Mouse (Mus musculus): ENCODE data around the gene Asic2.

Asic2 gene

GRCm38 (mm10) chr11:81111626-81112025 lies 856.6 kb downstream of the Asic2 start:
- DNase-seq (ENCODE audit: low spot score in 2 of 2): no peak

- no peak for DNase-seq (ENCODE audit: low spot score in 2 of 2)
Measured at GRCm38 (mm10) chr11:81110049-81110448, 858.2 kb downstream of the Asic2 start.

GRCm38 (mm10) chr11:81106949-81107348 lies 861.3 kb downstream of the Asic2 start:
- DNase-seq (ENCODE audit: low spot score in 2 of 2): no peak

- no peak for DNase-seq (ENCODE audit: low spot score in 2 of 2)
Measured at GRCm38 (mm10) chr11:81100829-81101228, 867.4 kb downstream of the Asic2 start.

GRCm38 (mm10) chr11:81096011-81096410 lies 872.2 kb downstream of the Asic2 start:
- no peak for DNase-seq (ENCODE audit: low spot score in 2 of 2)

GRCm38 (mm10) chr11:81094581-81094980 lies 873.7 kb downstream of the Asic2 start:
- DNase-seq (ENCODE audit: low spot score in 2 of 2): no peak

GRCm38 (mm10) chr11:81092161-81092560 lies 876.1 kb downstream of the Asic2 start:
- DNase-seq (ENCODE audit: low spot score in 2 of 2): no peak

GRCm38 (mm10) chr11:81083822-81084221 lies 884.4 kb downstream of the Asic2 start:
- DNase-seq (ENCODE audit: low spot score in 2 of 2): no peak

GRCm38 (mm10) chr11:81080076-81080805 lies 888.0 kb downstream of the Asic2 start:
- DNase-seq (ENCODE audit: low spot score in 2 of 2): no peak

- no peak for DNase-seq (ENCODE audit: low spot score in 2 of 2)
Measured at GRCm38 (mm10) chr11:81079237-81079636, 889.0 kb downstream of the Asic2 start.

- no peak for DNase-seq (ENCODE audit: low spot score in 2 of 2)
Measured at GRCm38 (mm10) chr11:81071836-81072235, 896.4 kb downstream of the Asic2 start.

GRCm38 (mm10) chr11:81065386-81065785 lies 902.9 kb downstream of the Asic2 start:
- no peak for DNase-seq (ENCODE audit: low spot score in 2 of 2)

GRCm38 (mm10) chr11:81064006-81064405 lies 904.3 kb downstream of the Asic2 start:
- DNase-seq (ENCODE audit: low spot score in 2 of 2): no peak

- DNase-seq (ENCODE audit: low spot score in 2 of 2): no peak
Measured at GRCm38 (mm10) chr11:81060077-81060476, 908.2 kb downstream of the Asic2 start.

- no peak for DNase-seq (ENCODE audit: low spot score in 2 of 2)
Measured at GRCm38 (mm10) chr11:81059546-81059945, 908.7 kb downstream of the Asic2 start.

GRCm38 (mm10) chr11:81057506-81057905 lies 910.8 kb downstream of the Asic2 start:
- no peak for DNase-seq (ENCODE audit: low spot score in 2 of 2)

- no peak for DNase-seq (ENCODE audit: low spot score in 2 of 2)
Measured at GRCm38 (mm10) chr11:81056776-81057175, 911.5 kb downstream of the Asic2 start.

- no peak for DNase-seq (ENCODE audit: low spot score in 2 of 2)
Measured at GRCm38 (mm10) chr11:81055446-81056145, 912.7 kb downstream of the Asic2 start.

GRCm38 (mm10) chr11:81053826-81054225 lies 914.4 kb downstream of the Asic2 start:
- DNase-seq (ENCODE audit: low spot score in 2 of 2): no peak

- DNase-seq (ENCODE audit: low spot score in 2 of 2): no peak
Measured at GRCm38 (mm10) chr11:81041671-81042070, 926.6 kb downstream of the Asic2 start.

GRCm38 (mm10) chr11:81039976-81040375 lies 928.3 kb downstream of the Asic2 start:
- no peak for DNase-seq (ENCODE audit: low spot score in 2 of 2)

GRCm38 (mm10) chr11:81032151-81032550 lies 936.1 kb downstream of the Asic2 start:
- DNase-seq (ENCODE audit: low spot score in 2 of 2): no peak

GRCm38 (mm10) chr11:81014776-81015175 lies 953.5 kb downstream of the Asic2 start:
- DNase-seq (ENCODE audit: low spot score in 2 of 2): no peak

All from natural killer cell, adult 2 months (primary cell).